Mouse (Mus musculus) neural tube, embryonic 11.5 days (tissue): Measurements from ENCODE around the gene Fkbp10. TPM values are rescaled to one million over a fixed set of nuclear protein-coding genes. Genes with fewer than 3 reads are reported as not detected.

Experiments
- ATAC-seq: fragments of 200-750 bp; cut with Nextera tagmentation; 2 replicates; pipeline ENCODE4 v1.8.0; 2017; ENCODE audit warnings: moderate number of reproducible peaks, mild to moderate bottlenecking, moderate TSS enrichment, moderate library complexity; ENCODE audit not compliant: insufficient read depth, low FRiP score, low TSS enrichment
- DNase-seq: peaks from one replicate; pipeline ENCODE4 v3.0.0-alpha.2; 2015; ENCODE audit warnings: low spot score
- H3K27ac ChIP-seq: fragments of 300-500 bp; sonication (generic); 2 replicates; pipeline ENCODE4 v1.5.1; 2014; ENCODE audit warnings: low read depth, mild to moderate bottlenecking, low read length
- H3K27me3 ChIP-seq: fragments of 300-500 bp; sonication (generic); 2 replicates; pipeline ENCODE4 v1.6.1; 2014; ENCODE audit warnings: mild to moderate bottlenecking, low read length, mixed read lengths; ENCODE audit not compliant: control insufficient read depth, insufficient read depth
- H3K36me3 ChIP-seq: fragments of 300-500 bp; sonication (generic); 2 replicates; pipeline ENCODE4 v1.6.1; 2014; ENCODE audit warnings: mild to moderate bottlenecking, low read length, moderate library complexity, mixed read lengths; ENCODE audit not compliant: control insufficient read depth, insufficient read depth
- H3K4me1 ChIP-seq: fragments of 300-500 bp; sonication (generic); 2 replicates; pipeline ENCODE4 v1.6.1; 2014; ENCODE audit warnings: low read length, mixed read lengths; ENCODE audit not compliant: control insufficient read depth, insufficient read depth
- H3K4me2 ChIP-seq: fragments of 300-500 bp; sonication (generic); 2 replicates; pipeline ENCODE4 v1.6.1; 2014; ENCODE audit warnings: low read depth, mild to moderate bottlenecking, moderate library complexity
- H3K4me3 ChIP-seq: fragments of 300-500 bp; sonication (generic); 2 replicates; pipeline ENCODE4 v1.5.1; 2014; ENCODE audit warnings: low read depth, low read length
- H3K9ac ChIP-seq: fragments of 300-500 bp; sonication (generic); 2 replicates; pipeline ENCODE4 v1.6.1; 2014; ENCODE audit warnings: mild to moderate bottlenecking, low read length
- H3K9me3 ChIP-seq: fragments of 300-500 bp; sonication (generic); 2 replicates; pipeline ENCODE4 v1.6.1; 2016; ENCODE audit warnings: low read length; ENCODE audit not compliant: control insufficient read depth
- whole genome bisulfite sequencing: fragments of 180-500 bp; shearing (Covaris S2); extraction: QIAGEN DNeasy Blood & Tissue Kit; methylation state at CpG from one replicate; pipeline ENCODE4 v1.1.7; 2014; 5-methylcytosine and 5-hydroxymethylcytosine counted together
- polyA plus RNA-seq: library from polyadenylated mRNA; unstranded; fragments of >200 nt; fragmentation: Nextera tagmentation; extraction: Ambion mirVana; gene quantifications from 2 replicates; pipeline ENCODE4 v1.2.1, GENCODE M21; 2014

Fkbp10 gene
- 47.7 and 49.4 TPM in 2 replicates for polyA plus RNA-seq

DNA sequence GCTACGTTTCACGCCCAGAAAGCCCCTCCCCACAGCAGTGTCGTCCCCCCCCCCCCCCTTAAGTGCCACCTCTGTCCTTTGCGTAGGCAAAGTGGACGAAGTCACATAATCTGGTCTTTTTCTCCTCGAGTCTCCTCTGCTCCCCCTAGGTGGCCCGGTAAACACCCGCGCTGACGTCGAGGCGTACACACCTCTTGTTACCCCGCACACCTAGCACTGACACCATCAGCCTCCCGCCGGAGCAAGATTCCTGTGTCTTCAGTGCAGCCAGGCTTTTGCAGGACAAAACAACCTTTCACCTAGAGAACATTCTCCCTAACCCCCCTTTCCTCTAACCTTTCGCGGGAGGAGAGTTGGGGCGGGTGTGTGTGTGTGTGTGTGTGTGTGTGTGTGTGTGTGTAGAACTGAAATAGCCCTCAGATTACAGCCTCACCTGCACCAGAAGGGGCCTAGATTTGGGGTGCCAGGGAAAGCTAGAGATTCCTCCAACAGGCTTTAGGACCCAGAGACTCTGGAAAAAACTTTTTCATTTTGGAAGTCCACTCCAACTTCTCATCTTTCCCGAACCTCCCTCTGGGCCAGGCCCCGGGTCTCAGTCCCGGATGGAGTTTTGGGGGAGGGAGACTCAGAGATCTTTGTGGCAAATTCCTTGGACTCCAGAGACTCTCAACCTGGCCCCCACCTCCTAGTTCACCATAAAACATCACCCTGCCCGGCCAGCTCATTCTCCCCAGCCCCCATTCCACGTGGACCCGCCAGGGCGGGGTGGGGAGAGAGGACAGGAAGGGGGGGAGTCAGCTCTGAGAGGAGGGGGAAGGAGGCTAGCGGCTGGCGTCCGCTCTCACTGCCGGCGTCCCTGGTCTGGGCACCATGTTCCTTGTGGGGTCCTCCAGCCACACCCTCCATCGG, at the start of gene Fkbp10:
Fkbp10 (plus strand) TSS at position 784 of the 909 bp plus-strand sequence.
- Histone ChIP-seq H3K27ac (peak within 1 kb of the TSS; percentile 62; the same call in 1 of the 2 replicates), H3K27me3 (peaks cover 8% of the 10 kb centered on the region; the same call in 1 of the 2 replicates), H3K4me3 (peak within 1 kb of the TSS; percentile 61), H3K4me2 (peak within 1 kb of the TSS; percentile 69), H3K4me1 (0 out of 2 replicates have a peak, but pooled peaks cover 7% of the 10 kb centered on the region), H3K9ac (peak within 1 kb of the TSS; percentile 73), H3K9me3 (no peaks in the 10 kb centered on the region), H3K36me3 (no peaks in the 10 kb centered on the region)
- DNase-seq (peak; percentile 67), ATAC-seq (0 out of 2 replicates have a peak, but pooled peaks have one; percentile 16)
- 2% methylated on average over 30 of the region's 31 CpGs for WGBS

DNA sequence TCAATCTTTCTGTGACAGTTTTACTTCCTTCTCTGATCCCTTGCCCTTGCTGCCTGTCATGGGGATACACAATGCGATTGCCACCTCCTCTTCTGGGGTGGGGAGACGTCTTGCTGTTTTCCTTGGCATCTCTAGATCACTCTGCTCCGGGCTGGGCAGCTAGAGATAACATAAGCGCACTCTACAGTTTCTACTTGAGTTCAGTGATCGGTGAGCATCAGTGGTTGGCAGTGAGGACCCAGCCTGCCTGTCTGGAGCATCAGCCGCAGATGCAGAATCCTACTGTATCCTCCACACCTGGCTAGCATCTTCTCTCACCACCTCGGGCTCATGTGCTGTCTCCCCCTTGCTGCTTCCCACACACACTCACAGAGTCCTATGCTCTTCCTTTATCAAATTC, 46.4 kb upstream of the Fkbp10 start:
- H3K27ac ChIP-seq, result no peak overlapping the region

DNA sequence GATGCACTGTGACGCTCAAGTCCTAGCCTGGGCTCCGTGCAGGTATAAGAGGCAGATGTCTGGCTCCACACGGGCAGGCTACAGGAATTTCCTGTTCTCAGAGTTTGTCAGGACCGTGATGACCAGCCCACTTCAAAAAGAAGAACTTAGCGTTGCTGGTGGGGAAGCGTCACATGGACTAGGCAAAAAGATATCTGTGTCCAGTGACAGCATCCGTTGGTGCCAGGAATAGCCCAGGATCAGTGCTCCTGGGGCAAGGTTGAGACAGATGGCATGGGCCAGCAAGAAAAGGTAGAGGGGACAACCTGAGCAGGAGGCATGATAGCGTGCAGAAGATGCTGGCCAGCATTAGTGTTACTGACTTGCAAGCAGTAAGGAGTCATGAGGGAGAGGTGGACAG, 45.7 kb upstream of the Fkbp10 start:
- H3K4me2 ChIP-seq, result no peak overlapping the region
- no peak overlapping the region for H3K4me3 ChIP-seq
- no peak overlapping the region for H3K9ac ChIP-seq
- DNase-seq (no peak), ATAC-seq (no peak)
- WGBS, result 81% methylated on average over 8 of the region's 8 CpGs
- no peak overlapping the region for H3K27ac ChIP-seq
- H3K27me3 ChIP-seq, result no peaks in the 10 kb centered on the region
- no peaks in the 10 kb centered on the region for H3K9me3 ChIP-seq
- H3K4me1 ChIP-seq, result no peaks in the 10 kb centered on the region
- peaks cover 2% of the 10 kb centered on the region; the same call in 1 of the 2 replicates for H3K36me3 ChIP-seq

More for the DNA sequence above, 46.4 kb upstream of the Fkbp10 start:
- H3K36me3 ChIP-seq, result no peaks in the 10 kb centered on the region; the same call in 1 of the 2 replicates
- no peak overlapping the region for H3K9ac ChIP-seq
- H3K4me2 ChIP-seq, result no peak overlapping the region
- no peak for DNase-seq
- H3K27me3 ChIP-seq, result no peaks in the 10 kb centered on the region
- no peaks in the 10 kb centered on the region for H3K4me1 ChIP-seq
- 73% methylated on average over 7 of the region's 7 CpGs for WGBS
- H3K4me3 ChIP-seq, result no peak overlapping the region
- no peaks in the 10 kb centered on the region for H3K9me3 ChIP-seq
- no peak for ATAC-seq

DNA sequence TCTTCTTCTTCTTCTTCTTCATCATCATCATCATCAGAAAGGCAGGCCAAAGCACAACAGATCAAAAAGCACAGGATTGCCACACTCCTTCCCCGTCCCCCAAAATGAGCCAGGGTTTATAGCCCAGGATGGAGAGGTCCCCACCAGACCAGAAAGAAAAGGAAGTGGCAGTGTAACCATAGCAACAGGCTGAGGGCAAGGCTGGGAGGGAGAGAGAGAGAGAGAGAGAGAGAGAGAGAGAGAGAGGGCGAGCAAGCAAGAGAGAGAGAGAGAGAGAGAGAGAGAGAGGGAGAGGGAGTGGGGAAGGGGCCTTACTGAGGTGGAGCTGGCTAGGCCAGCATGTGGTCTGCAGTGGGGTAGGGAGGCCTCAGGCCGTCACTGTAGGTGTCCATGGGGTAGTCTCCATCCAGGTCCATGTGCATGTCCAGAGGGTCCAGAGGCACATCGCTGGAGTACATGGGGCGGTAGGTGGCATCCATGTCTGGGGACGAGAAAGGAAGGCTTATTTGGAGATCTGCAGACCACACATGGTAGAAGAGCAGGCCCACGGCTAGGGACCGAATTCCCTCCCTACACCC, 43.4 kb upstream of the Fkbp10 start:
- Histone ChIP-seq H3K4me2 (no peak overlapping the region), H3K9me3 (no peaks in the 10 kb centered on the region), H3K9ac (no peak overlapping the region), H3K27me3 (no peaks in the 10 kb centered on the region), H3K36me3 (peaks cover 2% of the 10 kb centered on the region), H3K4me1 (no peaks in the 10 kb centered on the region), H3K27ac (no peak overlapping the region), H3K4me3 (no peak overlapping the region)
- DNase-seq (no peak), ATAC-seq (no peak; the same call in 1 of the 2 replicates)
- whole genome bisulfite sequencing, result 67% methylated on average over 7 of the region's 8 CpGs

DNA sequence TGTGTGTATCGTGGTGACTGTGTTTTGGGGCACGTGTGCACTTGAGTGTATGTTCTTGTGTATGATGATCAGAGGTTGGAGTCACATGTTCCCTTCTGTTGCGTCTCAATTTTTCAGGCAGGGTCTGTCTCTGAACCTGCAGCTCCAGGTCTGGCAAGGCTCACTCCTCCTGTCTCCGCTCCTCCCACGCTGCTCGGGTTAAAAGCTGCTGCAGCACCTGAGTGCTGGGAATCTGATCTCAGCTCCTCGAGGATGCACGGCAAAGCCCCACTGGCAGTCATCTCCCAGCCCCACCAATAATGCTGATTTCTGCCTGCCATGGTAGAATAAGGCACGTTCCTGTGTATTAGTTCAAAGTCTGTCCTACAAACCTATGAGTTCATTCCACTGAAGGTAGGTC, 40.4 kb upstream of the Fkbp10 start:
- no peak overlapping the region for H3K4me2 ChIP-seq
- no peak overlapping the region for H3K27ac ChIP-seq
- H3K36me3 ChIP-seq, result peaks cover 2% of the 10 kb centered on the region
- H3K27me3 ChIP-seq, result no peaks in the 10 kb centered on the region
- ATAC-seq (no peak), DNase-seq (no peak)
- no peaks in the 10 kb centered on the region for H3K4me1 ChIP-seq
- H3K4me3 ChIP-seq, result no peak overlapping the region
- H3K9ac ChIP-seq, result no peak overlapping the region
- no peaks in the 10 kb centered on the region for H3K9me3 ChIP-seq
- 92% methylated on average over 9 of the region's 9 CpGs for WGBS

DNA sequence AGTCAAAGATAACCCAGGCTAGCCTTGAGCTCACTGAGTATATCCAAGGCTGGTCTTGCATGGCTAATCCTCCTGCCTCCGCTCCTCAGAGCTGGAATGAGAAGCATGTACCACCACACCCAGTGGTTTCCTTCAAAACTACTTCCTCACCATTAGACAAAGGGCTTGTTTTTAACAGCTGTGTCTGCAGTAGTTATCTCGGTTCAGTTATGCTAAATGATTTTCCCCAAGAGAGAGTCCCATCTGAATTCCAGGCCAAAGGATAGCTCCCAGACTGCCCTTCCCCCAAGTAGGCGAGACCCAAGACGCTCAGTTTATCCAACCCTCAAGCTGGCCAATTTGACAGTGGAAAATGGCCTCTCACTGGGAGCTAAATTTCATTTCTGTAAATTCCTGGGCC, 39.5 kb upstream of the Fkbp10 start:
- H3K36me3 ChIP-seq, result peaks cover 4% of the 10 kb centered on the region

DNA sequence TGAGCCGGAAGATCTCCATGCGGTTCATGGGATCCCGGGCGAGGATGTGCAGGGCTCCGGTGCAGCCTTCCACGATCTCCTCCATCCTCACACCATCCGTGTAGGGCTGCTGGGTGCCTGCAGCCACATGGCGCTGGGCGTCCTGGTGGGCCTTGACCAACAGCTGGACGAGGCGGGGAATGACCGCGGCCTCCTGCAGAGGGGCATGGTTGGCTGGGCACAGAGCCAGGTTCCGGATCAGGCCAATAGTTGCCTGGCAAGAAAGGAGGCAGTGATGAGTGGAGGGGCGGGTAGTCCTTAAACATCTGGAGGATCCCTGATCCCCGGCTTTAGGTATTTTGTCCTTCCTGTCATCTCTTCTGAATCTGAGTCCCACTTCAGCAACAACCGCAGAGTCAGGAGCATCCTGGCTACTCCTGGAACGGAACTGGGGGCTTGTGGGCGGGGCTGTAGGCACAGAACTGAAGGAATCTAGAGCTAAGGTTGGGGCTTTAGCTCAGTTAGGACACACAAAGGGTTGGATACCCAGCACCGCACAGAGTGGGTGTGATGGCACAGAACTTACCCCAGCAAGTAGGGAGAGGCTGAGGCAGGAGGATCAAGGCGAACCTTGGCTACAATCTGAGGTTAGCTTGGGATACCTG, 38.6 kb upstream of the Fkbp10 start:
- Histone ChIP-seq H3K36me3 (peaks cover 4% of the 10 kb centered on the region), H3K4me2 (no peak overlapping the region), H3K9me3 (no peaks in the 10 kb centered on the region), H3K27ac (no peak overlapping the region), H3K27me3 (no peaks in the 10 kb centered on the region), H3K4me1 (no peaks in the 10 kb centered on the region), H3K4me3 (no peak overlapping the region), H3K9ac (no peak overlapping the region)
- ATAC-seq (no peak), DNase-seq (no peak)
- WGBS, result 92% methylated on average over 21 of the region's 21 CpGs

More for the DNA sequence above, 39.5 kb upstream of the Fkbp10 start:
- DNase-seq, result no peak
- Histone ChIP-seq H3K4me3 (no peak overlapping the region), H3K27ac (no peak overlapping the region), H3K4me1 (no peaks in the 10 kb centered on the region), H3K4me2 (no peak overlapping the region), H3K27me3 (no peaks in the 10 kb centered on the region), H3K9ac (no peak overlapping the region), H3K9me3 (no peaks in the 10 kb centered on the region)
- 68% methylated on average over 4 of the region's 4 CpGs for WGBS
- no peak for ATAC-seq

DNA sequence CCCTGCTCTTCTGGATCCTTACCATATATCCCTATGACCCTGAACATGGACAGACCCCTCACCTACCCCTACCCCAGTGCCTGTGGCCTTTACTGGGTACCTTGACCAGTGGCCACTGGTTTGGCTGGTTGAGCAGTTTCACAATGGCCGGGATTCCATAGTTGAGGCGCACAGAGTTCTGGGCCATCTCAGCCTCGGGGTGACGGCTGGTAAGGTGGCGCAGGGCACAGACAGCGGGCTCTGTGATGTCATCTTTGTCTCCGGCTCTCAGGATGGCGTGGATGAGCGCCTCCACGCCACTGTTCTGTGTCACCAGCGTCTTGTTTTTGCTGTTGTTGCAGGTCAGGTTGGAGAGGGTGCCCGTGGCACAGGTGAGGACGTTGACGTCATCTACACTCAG, 37.5 kb upstream of the Fkbp10 start:
- H3K36me3 ChIP-seq, result peaks cover 4% of the 10 kb centered on the region
- 91% methylated on average over 14 of the region's 14 CpGs for WGBS
- no peak for ATAC-seq

More for the DNA sequence above, 37.5 kb upstream of the Fkbp10 start:
- Histone ChIP-seq H3K4me2 (no peak overlapping the region), H3K9ac (no peak overlapping the region), H3K9me3 (no peaks in the 10 kb centered on the region), H3K4me3 (no peak overlapping the region), H3K4me1 (no peaks in the 10 kb centered on the region), H3K27ac (no peak overlapping the region), H3K27me3 (no peaks in the 10 kb centered on the region)
- DNase-seq, result no peak
